Mouse (Mus musculus) CD4-positive, CD25-positive, alpha-beta regulatory T cell, adult 2 months (primary cell): ENCODE data around the gene Rnpepl1.
A peak's percentile ranks its signal among the peaks of the same experiment; 100 is the strongest.

ENCODE experiments used
- DNase-seq: peaks from one replicate; pipeline ENCODE4 v3.0.0-alpha.2; 2012; ENCODE audit warnings: low read depth, low spot score

Gene Rnpepl1

DNA sequence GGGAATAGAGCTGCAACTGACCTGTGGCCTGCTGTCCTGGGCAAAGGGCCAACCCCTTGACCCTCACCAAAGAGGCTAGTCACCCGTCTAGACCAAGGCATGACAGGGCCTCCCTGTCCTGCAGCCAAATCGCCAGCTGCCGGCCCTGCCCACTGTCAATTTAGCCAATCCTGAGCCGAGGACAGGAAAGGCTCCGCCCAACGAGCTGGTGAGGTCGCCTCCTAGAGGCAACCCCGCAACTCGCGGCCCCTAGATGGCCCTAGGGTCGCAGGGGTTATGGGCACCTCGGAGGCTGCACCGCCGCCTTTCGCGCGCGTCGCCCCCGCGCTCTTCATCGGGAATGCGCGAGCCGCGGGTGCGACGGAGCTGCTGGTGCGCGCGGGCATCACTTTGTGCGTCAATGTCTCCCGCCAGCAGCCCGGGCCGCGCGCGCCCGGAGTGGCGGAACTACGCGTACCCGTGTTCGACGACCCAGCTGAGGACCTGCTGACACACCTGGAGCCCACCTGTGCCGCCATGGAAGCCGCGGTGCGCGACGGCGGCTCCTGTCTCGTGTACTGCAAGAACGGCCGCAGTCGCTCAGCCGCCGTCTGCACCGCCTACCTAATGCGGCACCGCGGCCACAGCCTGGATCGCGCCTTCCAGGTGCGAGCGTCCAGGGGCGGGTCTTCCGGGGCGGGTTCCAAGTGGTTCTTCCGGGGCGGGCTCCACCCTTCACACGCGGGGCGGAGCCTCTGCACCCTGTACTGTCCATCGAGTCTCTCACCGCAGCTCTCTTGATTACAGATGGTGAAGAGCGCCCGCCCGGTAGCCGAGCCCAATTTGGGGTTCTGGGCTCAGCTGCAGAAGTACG lies 3.6 kb upstream of the Rnpepl1 start, which contains the start of gene Dusp28:
TSS of gene Dusp28 (plus strand) at position 203 of the 853 bp plus-strand sequence.
- DNase-seq, result peak; percentile 92

DNA sequence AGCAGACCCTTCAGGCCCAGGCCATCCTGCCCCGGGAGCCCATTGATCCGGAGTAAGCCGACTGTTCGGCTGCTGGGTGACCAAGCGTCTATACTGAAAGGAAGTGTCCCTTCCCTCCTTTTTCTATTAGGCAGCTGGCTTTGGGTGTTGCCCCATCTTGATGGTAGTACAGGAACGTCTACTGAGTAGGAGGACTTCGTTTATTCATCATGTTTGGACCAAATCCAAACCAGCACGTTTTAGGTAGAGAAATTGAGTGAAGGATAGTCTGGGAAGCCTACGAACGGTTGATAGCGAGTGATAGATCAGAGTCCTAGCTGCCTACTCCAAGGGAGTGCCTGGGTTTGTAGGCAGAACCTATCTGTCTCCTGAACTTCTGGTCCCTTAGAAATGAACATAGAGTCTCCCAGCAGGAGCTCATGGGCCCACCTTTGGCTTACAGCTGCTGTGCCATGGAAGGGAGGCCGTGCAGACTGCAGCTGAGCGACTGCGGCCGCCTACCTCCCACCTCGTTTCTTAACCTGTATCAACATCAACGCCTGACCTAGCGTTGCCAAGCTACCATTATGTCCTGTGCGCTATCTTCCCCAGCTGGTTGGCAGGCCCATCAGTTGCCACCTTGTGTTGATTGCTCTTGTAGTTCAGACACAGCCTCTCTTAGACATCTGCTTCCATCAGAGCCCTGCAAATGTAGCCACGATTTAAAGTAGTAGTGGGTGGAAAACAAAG lies 2.8 kb upstream of the Rnpepl1 start:
- no peak for DNase-seq

DNA sequence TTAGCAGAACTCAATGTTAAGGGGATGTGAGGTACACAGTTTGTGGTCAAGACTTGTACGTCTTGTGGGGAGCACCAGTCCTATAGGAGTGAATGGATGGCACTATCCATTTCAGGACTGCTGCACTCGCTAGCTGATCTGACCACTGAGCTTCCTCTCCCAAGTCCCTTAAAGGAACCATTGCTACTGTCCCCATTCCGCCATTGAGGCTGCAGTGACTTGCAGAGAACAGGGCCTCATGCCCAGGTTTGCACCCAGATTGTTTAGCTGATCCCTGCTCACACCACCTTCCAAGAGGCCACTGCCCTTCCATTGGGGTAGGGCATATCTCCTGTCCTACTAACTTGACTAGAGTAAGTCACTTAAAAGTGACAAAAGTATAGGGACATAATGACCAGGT lies 1.9 kb upstream of the Rnpepl1 start:
- no peak for DNase-seq

DNA sequence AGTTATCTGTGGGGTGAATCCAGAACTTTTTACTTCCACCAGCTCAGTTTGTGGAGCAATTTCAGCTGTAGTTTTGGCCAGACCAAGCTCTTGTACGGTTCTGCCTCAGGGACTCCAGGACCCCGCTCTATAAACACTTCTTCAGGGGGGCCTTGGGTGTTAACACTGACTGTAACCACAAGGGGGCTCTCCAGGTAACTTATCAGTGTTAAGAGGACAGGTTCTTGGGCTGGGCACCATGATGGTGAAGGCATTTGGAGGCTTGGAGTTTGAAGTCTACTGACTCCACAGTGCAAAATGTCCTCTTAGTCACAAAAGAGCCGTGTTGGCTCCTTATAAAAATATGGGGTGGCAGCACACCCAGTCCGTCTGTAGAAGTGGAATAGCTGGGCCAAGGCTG lies 1.5 kb upstream of the Rnpepl1 start:
- peak; percentile 65 for DNase-seq

DNA sequence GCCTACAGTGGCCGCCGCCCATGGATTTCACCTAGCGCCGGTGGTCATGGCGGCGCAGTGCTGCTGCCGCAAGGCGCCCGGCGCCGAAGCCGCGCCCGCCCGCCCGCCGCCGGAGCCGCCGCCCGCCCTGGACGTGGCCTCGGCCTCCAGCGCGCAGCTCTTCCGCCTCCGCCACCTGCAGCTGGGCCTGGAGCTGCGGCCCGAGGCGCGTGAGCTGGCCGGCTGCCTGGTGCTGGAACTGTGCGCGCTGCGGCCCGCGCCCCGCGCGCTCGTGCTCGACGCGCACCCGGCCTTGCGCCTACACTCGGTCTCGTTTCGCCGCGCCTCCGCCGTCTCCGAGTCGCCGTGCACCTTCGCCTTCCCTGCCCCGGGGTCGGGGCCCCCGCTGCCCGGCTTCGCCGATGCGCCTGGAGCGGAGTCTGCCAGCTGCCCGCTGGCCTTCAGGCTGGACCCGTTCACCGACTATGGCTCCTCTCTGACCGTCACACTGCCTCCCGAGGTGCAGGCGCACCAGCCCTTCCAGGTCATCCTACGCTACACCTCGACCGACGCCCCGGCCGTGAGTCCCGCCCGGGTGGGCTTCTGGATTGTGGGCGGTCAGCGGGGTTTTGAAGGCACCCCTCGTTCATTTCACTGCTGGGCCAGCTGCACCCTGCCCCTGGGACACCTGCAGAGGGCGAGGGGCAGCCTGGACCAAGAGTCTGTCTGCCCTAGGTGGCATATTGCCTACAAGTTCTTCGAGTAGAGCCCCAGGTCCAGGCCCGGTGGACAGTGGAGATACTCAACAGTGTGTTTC lies 540 bp downstream of the Rnpepl1 start:
- peak; percentile 67 for DNase-seq

DNA sequence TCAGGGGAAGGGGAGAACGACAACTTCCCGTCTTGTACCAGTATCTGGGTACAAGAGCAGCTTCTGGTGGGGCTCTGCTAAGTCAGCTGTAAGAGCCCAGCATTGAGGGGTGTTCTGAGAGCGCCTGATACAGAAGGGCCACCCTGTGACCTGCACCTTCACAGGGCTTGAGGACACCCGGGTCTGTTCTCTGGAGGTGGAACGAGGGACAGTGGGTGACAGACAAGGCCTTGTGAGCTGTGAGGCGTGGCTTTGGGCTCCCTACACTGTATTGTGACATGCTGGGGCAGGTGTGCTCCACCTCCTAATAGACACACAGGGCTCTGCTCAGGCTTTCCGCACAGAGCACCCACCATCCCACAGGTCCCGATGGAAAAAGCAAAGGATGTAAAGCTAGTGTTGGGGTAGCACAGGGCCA lies 1.1 kb downstream of the Rnpepl1 start:
- no peak for DNase-seq

DNA sequence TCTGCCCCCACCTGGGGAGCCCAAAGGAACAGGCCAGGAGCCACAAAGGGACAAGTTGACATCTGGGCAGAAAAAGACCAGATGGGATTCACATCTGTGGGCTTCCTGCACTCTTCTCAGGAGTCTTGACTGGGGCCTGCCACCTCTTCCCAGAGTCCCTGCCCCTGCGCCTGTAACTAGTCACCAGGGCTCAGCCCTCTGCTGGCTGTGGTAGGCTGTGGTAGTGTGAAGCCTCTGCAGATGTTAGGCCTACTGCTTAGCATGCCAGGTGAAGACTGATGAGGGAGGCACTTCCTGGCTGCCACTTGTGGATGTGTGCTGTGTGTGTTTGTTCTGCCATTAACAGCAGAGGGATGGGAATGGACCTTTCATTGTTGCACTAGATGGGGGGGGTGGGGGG lies 1.7 kb downstream of the Rnpepl1 start:
- DNase-seq, result peak; percentile 56

DNA sequence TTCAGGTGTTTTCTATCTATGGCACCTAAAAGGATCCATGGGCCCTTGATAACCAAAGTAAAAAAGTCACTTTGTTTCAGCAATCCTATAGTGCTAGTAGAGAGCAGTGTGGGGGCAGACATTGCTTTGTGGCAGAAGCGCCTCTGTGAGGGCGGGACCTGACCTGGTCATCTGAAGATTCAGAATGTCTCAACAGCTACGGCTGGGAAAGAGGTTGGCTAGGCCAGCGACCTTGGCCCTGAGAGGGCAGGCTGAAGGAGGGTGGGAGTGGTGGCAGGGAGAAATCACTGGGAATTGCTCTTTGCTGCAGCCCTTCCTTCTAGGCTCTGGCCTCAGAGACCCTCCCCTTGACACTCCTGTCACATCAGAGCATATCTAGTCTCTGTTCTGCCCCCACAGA lies 3.7 kb downstream of the Rnpepl1 start:
- DNase-seq, result no peak

DNA sequence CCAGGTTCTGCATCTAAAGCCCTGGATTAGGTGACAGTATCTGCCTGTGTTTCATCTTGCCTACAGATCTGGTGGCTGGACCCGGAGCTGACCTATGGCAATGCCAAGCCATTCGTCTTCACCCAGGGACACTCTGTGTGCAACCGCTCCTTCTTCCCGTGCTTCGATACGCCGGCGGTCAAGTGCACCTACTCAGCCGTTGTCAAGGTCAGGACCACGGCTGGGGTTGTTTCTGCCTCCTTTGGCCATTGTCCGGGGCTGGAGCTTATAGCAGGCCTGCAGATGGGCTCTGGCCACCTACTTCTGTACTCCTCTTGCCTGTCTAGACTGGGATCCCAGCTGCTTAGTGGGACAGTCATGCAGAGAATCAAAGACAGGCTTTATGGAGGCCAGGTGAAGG lies 4.4 kb downstream of the Rnpepl1 start:
- no peak for DNase-seq

DNA sequence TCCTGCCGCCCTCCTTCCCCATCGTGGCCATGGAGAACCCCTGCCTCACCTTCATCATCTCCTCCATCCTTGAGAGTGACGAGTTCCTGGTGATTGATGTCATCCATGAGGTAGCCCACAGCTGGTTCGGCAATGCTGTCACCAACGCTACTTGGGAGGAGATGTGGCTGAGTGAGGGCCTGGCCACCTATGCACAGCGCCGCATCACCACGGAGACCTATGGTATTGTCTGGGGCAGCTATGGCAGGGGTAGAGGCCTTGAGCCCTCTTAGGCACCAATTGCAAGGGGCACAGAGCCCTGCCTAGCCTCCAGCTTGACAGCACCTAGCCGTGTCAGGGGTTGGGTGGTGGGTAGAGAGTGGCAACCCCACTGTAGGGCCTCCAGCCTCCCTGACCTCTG lies 6.1 kb downstream of the Rnpepl1 start:
- DNase-seq, result no peak

DNA sequence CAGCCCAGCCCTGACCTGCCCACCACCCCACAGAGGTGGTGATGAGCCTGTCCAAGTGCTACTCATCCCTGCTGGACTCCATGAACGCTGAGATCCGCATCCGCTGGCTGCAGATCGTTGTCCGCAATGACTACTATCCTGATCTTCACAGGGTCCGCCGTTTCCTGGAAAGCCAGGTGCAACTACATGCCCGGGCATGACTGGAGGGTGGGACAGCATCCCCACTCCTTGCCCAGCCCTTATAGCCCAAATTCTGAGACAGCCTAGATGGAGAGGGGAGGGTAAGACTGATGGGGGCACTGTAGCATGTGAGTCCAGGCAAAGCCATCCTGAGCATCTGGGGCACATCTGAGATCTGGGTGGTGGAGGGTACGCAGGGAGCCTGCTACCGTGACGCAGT lies 8.6 kb downstream of the Rnpepl1 start:
- DNase-seq, result no peak

DNA sequence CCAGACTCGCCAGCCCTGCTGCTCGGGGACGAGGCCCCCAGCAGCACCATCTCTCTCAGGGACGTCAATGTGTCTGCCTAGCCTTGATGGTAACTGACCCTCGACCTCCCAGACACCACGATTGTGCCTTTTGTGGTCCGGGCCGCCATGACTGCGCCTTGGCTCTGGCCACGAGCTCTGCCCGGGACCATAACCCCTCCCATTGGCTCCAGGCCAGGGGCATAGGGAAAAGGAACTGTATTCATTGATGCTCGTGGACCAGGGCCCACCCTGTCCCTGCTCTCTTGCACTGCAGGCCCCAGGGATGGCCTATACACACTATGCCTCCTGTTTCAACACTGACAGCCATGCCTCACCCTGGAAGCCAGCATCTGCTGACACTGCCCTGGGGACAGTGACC lies 9.2 kb downstream of the Rnpepl1 start:
- no peak for DNase-seq

DNA sequence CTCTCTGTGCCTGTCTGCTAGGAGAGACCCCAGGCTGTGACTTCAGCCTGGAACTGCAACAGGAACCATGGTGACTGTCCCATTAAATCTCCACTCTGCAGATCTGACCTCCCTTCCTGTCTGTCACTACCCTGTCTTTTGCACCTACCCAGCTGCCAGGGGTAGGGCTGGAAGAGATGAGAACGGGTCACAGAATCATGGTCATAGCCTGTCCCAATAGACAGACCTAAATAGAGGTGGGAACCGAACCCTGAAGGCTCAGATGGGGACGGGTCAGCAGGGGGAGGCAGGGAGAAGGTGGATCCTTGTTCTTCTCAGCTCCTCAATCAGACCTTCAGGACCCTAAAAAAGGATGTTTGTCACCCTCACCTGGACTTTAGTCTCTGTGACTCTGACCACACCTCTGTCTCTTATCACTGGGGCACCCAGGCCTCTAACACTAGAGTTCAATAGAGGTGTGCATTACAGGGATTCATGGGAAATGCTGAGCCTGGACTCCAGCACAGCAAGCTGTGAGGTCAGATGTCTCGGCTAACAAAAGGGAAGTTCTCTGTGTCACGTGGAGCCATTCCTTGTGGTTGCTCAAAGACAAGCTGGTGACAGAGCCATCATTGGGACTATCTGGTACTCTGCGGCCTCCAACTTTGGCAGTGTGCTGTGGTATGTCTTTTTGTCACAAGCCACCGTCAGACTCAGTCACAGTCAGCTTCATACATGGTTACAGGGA lies 10.1 kb downstream of the Rnpepl1 start:
- DNase-seq, result no peak

DNA sequence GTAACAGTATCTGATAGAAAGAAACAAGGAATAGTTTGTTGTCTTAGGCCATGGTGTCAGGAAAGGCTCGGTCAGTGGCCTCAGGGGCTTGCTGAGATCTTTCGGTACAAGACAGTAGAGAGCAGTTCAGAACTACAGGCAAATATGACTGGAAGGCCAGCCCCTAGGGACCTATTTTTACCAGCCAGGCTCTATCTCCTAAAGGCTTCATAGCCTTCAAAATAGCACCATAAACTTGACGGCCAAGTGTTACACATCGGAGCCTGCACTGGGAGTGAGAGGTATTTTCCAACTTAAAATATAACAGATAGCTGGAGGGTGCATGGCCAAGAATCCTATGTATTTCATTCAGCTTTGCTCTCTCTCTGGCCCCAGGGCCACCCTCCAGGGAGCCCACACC lies 10.9 kb downstream of the Rnpepl1 start:
- no peak for DNase-seq

DNA sequence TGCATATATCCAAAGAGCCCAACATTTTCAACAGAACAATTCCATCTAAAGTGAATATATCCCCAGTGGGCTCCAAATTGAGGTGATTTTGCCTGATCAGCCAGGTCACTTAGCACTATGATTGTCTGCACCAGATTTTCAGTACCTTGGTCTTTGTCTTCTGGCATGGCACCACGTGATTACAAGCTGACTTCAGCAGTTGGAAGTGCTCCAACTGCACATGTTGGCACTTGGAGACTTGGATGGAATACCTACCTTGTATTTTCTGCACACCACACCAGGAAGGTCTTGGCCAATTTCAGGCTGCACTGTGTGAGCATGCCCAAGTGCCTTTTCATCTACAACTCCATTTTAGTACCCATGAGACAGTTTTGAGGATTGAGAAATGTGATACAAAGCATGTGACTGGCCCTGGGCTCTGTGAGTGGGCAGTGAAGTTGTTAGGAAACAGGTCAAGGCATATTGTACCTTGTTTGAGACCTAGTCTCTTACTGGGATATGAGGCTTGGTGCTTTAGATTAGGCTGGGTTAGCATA lies 19.7 kb downstream of the Rnpepl1 start:
- DNase-seq, result no peak

DNA sequence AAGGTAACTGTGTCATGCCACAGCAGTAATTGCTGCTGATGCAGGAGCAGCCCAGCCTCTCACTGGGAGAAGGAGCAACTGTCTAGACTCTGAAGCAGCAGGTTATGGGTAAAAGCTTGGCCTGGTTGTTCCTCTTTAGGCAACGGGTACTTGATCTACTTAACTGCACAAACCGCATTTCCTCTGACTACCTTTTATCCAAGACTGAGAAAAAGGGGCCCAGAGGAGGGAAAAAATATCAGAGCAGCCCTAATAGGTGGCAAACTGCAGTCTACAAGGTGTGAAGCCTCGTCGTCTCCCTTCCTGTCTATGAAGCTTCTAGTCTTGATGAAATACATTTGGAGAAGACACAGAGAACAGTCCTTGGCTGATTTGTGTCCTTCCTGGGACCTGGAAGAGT lies 23.0 kb downstream of the Rnpepl1 start:
- no peak for DNase-seq

DNA sequence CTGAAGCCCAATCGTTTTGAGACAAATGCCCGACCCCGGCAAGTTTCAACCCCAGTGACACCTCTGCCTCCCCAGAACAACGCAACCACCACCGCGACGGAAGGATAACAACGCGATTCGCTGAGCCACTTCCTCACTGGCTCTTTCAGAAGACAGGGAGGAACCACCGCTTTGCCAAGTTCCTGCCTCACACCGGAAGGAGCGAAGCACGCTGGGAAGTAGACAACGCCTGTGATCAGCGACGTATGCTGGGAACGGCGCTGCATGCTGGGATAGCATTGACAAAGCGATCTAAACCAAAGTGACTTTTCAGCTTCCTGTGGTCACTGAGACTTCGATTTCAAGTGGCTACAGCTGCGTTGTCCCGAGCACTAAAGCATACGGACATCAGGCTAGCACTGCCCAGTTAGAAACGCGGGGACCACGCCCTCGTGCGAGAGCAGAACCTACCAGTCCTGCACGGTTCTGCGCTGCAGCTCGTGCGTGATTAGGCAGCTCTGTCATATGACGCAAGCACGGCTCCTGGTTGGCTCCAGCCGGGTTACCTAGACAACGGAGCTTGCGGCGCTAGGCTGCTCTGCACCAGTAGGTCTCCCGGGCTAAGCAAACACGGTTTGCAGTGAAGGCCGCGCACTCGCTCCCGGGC lies 23.7 kb downstream of the Rnpepl1 start, which contains the start of gene Capn10:
TSS of gene Capn10 (plus strand) at position 195 of the 646 bp plus-strand sequence.
- DNase-seq, result peak; percentile 97

DNA sequence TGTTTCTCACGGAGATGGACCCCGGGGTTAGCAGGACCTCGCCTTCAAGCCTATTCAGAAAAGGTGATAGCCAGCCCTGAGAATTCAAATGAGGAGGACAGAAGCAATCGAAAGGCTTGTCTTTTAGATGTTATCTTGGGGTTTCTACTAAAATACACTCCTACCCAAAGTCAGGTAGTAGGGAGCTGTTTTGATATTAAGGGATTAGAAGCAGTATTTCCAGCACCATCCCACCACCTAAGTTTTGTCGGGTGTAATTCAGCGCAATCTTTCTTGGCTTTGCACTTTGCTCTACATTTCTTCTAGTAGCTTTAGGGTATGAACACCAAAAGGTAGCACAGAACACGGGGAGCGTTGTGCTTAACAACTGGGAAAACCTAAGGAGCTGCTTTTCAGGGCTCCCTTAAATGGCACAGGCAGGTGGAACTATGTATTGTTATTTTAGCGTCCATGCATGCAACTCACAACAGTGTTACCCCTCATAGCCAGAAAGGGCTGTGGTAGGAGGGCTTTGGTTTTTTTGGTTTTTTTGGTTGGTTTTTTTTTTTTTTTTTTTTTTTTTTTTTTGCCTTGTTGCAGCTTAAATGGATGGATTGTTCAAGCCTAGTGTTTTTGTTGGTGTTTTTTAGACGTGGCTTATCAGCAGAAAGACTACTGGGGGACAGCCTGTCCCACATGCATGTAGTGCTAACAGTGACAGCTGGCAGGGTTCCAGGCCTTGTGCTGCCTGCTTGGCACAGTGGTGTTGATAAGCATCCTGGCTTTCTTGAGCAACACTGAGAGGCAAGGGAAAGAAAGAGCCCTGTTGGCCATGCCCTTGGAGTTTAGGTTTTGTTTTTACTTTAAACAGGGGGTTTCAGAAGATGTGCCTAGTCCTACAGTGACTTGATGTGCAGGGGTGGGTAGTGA lies 24.7 kb downstream of the Rnpepl1 start:
- peak; percentile 29 for DNase-seq

DNA sequence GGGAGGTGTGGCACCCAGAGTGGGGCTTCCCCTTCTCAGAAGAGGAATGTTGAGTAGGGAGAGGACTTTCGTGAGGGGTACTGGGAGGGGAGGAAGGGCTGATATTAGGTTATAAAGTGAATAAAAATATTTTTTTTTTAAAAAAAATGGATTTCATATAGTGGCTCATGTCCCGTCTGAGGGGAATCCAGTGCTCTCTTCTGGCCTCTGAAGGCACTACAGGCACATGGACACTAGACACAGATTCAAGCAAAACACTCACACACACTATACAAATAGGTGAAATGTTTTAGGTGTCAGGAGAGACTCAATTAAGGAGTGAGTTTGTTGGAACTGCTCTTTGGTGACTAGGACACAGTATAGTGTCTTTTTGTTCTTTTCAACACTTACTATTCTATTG lies 25.4 kb downstream of the Rnpepl1 start:
- DNase-seq, result no peak

DNA sequence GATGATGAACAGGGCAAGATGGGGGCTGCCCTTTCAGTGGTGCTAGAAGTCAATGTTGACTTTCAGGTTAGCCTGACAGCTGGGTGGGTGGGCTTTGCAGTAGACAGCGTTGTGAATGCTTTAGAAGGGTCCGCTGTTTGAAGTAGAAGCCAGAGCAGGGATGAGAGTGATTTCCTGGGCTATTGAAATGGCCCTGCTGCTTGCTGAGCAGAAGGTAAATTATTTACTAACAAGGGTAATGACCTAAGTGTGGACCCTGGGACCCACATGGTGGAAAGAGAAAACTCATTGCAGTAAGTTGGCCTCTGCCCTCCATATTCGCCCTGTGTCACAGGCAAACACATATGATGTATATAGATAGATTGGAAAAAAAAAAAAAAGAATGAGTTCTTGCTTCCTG lies 25.9 kb downstream of the Rnpepl1 start:
- no peak for DNase-seq
